In genomic region chr3:88502031-88502571, GRCm38 (mm10) we compare ENCODE assay signal across 8 mouse cellular contexts. TPM values are rescaled to one million over a fixed set of nuclear protein-coding genes. Genes with fewer than 3 reads are reported as not detected.
DNase-seq lines count a peak whose midpoint lies in the region; ATAC-seq and TF ChIP-seq lines count a peak whose summit lies in the region.

No protein-coding gene starts in this region.

- H3K36me3 ChIP-seq in liver, adult 2 months (ENCODE audit: control insufficient read depth, insufficient read depth, low read length) = no peaks in the 10 kb centered on the region
- H3K36me3 ChIP-seq in embryonic facial prominence, embryonic 13.5 days = peaks cover 28% of the 10 kb centered on the region
- H3K36me3 ChIP-seq in hindbrain, embryonic 12.5 days = no peaks in the 10 kb centered on the region
- peaks cover 20% of the 10 kb centered on the region for H3K36me3 ChIP-seq in limb, embryonic 15.5 days
- no peaks in the 10 kb centered on the region for H3K36me3 ChIP-seq in neural tube, embryonic 14.5 days (ENCODE audit: control insufficient read depth, insufficient read depth, low read length)

- no peak for ATAC-seq in embryonic facial prominence, embryonic 13.5 days (ENCODE audit: insufficient number of reproducible peaks, insufficient read depth, low FRiP score, low TSS enrichment, low read depth)
- no peak for ATAC-seq in hindbrain, embryonic 12.5 days (ENCODE audit: low FRiP score)
- ATAC-seq in limb, embryonic 15.5 days (ENCODE audit: insufficient number of reproducible peaks, low FRiP score, low TSS enrichment, low read depth) = no peak
- no peak for ATAC-seq in neural tube, embryonic 14.5 days (ENCODE audit: low read depth)
- ATAC-seq in megakaryocyte progenitor cell, adult 5-6 weeks (replicated peaks; ENCODE audit: poor library complexity) = no peak

- peak overlapping the region; percentile 75 for H3K4me3 ChIP-seq in liver, adult 2 months (ENCODE audit: insufficient read depth, low read depth, low read length)
- H3K4me3 ChIP-seq in embryonic facial prominence, embryonic 13.5 days = peak overlapping the region; percentile 96
- H3K4me3 ChIP-seq in hindbrain, embryonic 12.5 days = peak overlapping the region; percentile 65
- peak overlapping the region; percentile 82 for H3K4me3 ChIP-seq in limb, embryonic 15.5 days
- H3K4me3 ChIP-seq in neural tube, embryonic 14.5 days (ENCODE audit: low read depth, low read length) = peak overlapping the region; percentile 64

- no peak for TF ChIP-seq CTCF in liver, adult 2 months (IDR thresholded peaks at IDR 0.05; ENCODE audit: low read depth, low read length)

- peaks cover 3% of the 10 kb centered on the region; the same call in 1 of the 2 replicates for H3K79me2 ChIP-seq in liver, adult 2 months (ENCODE audit: control insufficient read depth, insufficient read depth, low read length)

- no peaks in the 10 kb centered on the region for H3K27me3 ChIP-seq in liver, adult 2 months (ENCODE audit: control insufficient read depth, insufficient read depth, low read length)
- H3K27me3 ChIP-seq in embryonic facial prominence, embryonic 13.5 days = no peaks in the 10 kb centered on the region
- peaks cover 36% of the 10 kb centered on the region for H3K27me3 ChIP-seq in hindbrain, embryonic 12.5 days
- no peaks in the 10 kb centered on the region for H3K27me3 ChIP-seq in limb, embryonic 15.5 days
- H3K27me3 ChIP-seq in neural tube, embryonic 14.5 days (ENCODE audit: control insufficient read depth, insufficient read depth, low read length) = 0 out of 2 replicates have a peak, but pooled peaks cover 2% of the 10 kb centered on the region

- H3K4me2 ChIP-seq in embryonic facial prominence, embryonic 13.5 days = peak overlapping the region; percentile 91
- H3K4me2 ChIP-seq in hindbrain, embryonic 12.5 days (replicated peaks) = peak overlapping the region; percentile 99
- H3K4me2 ChIP-seq in limb, embryonic 15.5 days = peak overlapping the region; percentile 69
- peak overlapping the region; percentile 89 for H3K4me2 ChIP-seq in neural tube, embryonic 14.5 days (ENCODE audit: low read depth, low read length)

- peak; percentile 51 for DNase-seq in liver, adult 2 months (ENCODE audit: extremely low read depth, low read depth, low spot score)
- DNase-seq in liver = no peak
- DNase-seq in gastrocnemius, adult 8-10 months (ENCODE audit: low spot score in 2 of 2) = no peak

- H3K4me1 ChIP-seq in liver, adult 2 months (ENCODE audit: control insufficient read depth, insufficient read depth, low read length) = peaks cover 33% of the 10 kb centered on the region
- peaks cover 65% of the 10 kb centered on the region for H3K4me1 ChIP-seq in embryonic facial prominence, embryonic 13.5 days
- H3K4me1 ChIP-seq in hindbrain, embryonic 12.5 days = peaks cover 28% of the 10 kb centered on the region
- H3K4me1 ChIP-seq in limb, embryonic 15.5 days = peaks cover 65% of the 10 kb centered on the region
- H3K4me1 ChIP-seq in neural tube, embryonic 14.5 days (ENCODE audit: control insufficient read depth, insufficient read depth, low read length) = peaks cover 6% of the 10 kb centered on the region; the same call in 1 of the 2 replicates

- H3K27ac ChIP-seq in liver, adult 2 months (replicated peaks; ENCODE audit: insufficient read depth, low read depth, low read length) = peak overlapping the region; percentile 76
- peak overlapping the region; percentile 99 for H3K27ac ChIP-seq in embryonic facial prominence, embryonic 13.5 days
- H3K27ac ChIP-seq in hindbrain, embryonic 12.5 days = no peak overlapping the region
- H3K27ac ChIP-seq in limb, embryonic 15.5 days = peak overlapping the region; percentile 98
- no peak overlapping the region; the same call in 1 of the 2 replicates for H3K27ac ChIP-seq in neural tube, embryonic 14.5 days (ENCODE audit: low read depth, low read length)

- 17% methylated on average over 11 of the region's 11 CpGs for WGBS in liver, adult 2 months
- 7% methylated on average over 11 of the region's 11 CpGs for WGBS in embryonic facial prominence, embryonic 13.5 days
- WGBS in hindbrain, embryonic 12.5 days = 16% methylated on average over 11 of the region's 11 CpGs
- 6% methylated on average over 11 of the region's 11 CpGs for WGBS in limb, embryonic 15.5 days
- 15% methylated on average over 11 of the region's 11 CpGs for WGBS in neural tube, embryonic 14.5 days

- H3K9ac ChIP-seq in liver, adult 2 months (ENCODE audit: low read depth, low read length) = peak overlapping the region; percentile 81
- H3K9ac ChIP-seq in embryonic facial prominence, embryonic 13.5 days = peak overlapping the region; percentile 97
- H3K9ac ChIP-seq in hindbrain, embryonic 12.5 days = peak overlapping the region; percentile 78; the same call in 1 of the 2 replicates
- peak overlapping the region; percentile 80 for H3K9ac ChIP-seq in limb, embryonic 15.5 days
- H3K9ac ChIP-seq in neural tube, embryonic 14.5 days (replicated peaks; ENCODE audit: low read depth, low read length) = peak overlapping the region; percentile 74

- H3K9me3 ChIP-seq in embryonic facial prominence, embryonic 13.5 days = no peaks in the 10 kb centered on the region
- no peaks in the 10 kb centered on the region for H3K9me3 ChIP-seq in hindbrain, embryonic 12.5 days (replicated peaks)
- H3K9me3 ChIP-seq in limb, embryonic 15.5 days = no peaks in the 10 kb centered on the region
- H3K9me3 ChIP-seq in neural tube, embryonic 14.5 days (ENCODE audit: control insufficient read depth, low read length) = no peaks in the 10 kb centered on the region

- TF ChIP-seq POLR2A in liver, adult 2 months (IDR thresholded peaks at IDR 0.05; ENCODE audit: extremely low read depth, insufficient read depth, low read length) = no peak

RNA-seq across cellular contexts. Expression of gene Lmna, which starts 7.7 kb away (rescaled TPM):
- total RNA-seq in liver, adult 2 months (2014; rRNA removed) = 28.2 and 38.5 TPM in 2 replicates
- polyA plus RNA-seq in liver, adult 2 months (2012; rRNA removed) = 41.0 and 44.7 TPM in 2 replicates
- 311 and 321 TPM in 2 replicates for polyA plus RNA-seq in embryonic facial prominence, embryonic 13.5 days (2015; fragmentation: Nextera tagmentation; extraction: Ambion mirVana)
- polyA plus RNA-seq in hindbrain, embryonic 12.5 days (2016; fragmentation: Nextera tagmentation; extraction: Ambion mirVana) = 48.9 and 61.6 TPM in 2 replicates
- 635 and 751 TPM in 2 replicates for polyA plus RNA-seq in limb, embryonic 15.5 days (2015; fragmentation: Nextera tagmentation; extraction: Ambion mirVana)
- 41.0 and 41.4 TPM in 2 replicates for polyA plus RNA-seq in neural tube, embryonic 14.5 days (2014; fragmentation: Nextera tagmentation; extraction: Ambion mirVana)
- total RNA-seq in gastrocnemius, adult 8-10 months (2022) = 10 to 100 TPM; 59.0 to 76.0 (median 67.8) TPM
- 2.3 and 2.6 TPM in 2 replicates for total RNA-seq in megakaryocyte progenitor cell, adult 5-6 weeks (2015)
- total RNA-seq in megakaryocyte progenitor cell, adult 5-6 weeks (2017) = 5.8 and 9.8 TPM in 2 replicates

RNA-seq across cellular contexts. Expression of gene Mex3a, which starts 30.1 kb away (rescaled TPM):
- under 0.01 TPM in 2 replicates for total RNA-seq in liver, adult 2 months (2014; rRNA removed)
- polyA plus RNA-seq in liver, adult 2 months (2012; rRNA removed) = 0.02 and 0.04 TPM in 2 replicates
- 32.2 and 33.4 TPM in 2 replicates for polyA plus RNA-seq in embryonic facial prominence, embryonic 13.5 days (2015; fragmentation: Nextera tagmentation; extraction: Ambion mirVana)
- 44.2 and 44.5 TPM in 2 replicates for polyA plus RNA-seq in hindbrain, embryonic 12.5 days (2016; fragmentation: Nextera tagmentation; extraction: Ambion mirVana)
- 17.6 and 21.0 TPM in 2 replicates for polyA plus RNA-seq in limb, embryonic 15.5 days (2015; fragmentation: Nextera tagmentation; extraction: Ambion mirVana)
- 34.0 and 35.3 TPM in 2 replicates for polyA plus RNA-seq in neural tube, embryonic 14.5 days (2014; fragmentation: Nextera tagmentation; extraction: Ambion mirVana)
- total RNA-seq in gastrocnemius, adult 8-10 months (2022) = under 1 TPM; 0.07 to 0.31 (median 0.15) TPM
- total RNA-seq in megakaryocyte progenitor cell, adult 5-6 weeks (2015) = 3.8 and 3.9 TPM in 2 replicates
- total RNA-seq in megakaryocyte progenitor cell, adult 5-6 weeks (2017) = 1.7 and 2.8 TPM in 2 replicates

RNA-seq across cellular contexts. Expression of gene Sema4a, which starts 41.1 kb away (rescaled TPM):
- 23.4 and 37.9 TPM in 2 replicates for total RNA-seq in liver, adult 2 months (2014; rRNA removed)
- 109 and 117 TPM in 2 replicates for polyA plus RNA-seq in liver, adult 2 months (2012; rRNA removed)
- polyA plus RNA-seq in embryonic facial prominence, embryonic 13.5 days (2015; fragmentation: Nextera tagmentation; extraction: Ambion mirVana) = 10.3 and 13.3 TPM in 2 replicates
- polyA plus RNA-seq in hindbrain, embryonic 12.5 days (2016; fragmentation: Nextera tagmentation; extraction: Ambion mirVana) = 17.1 and 18.4 TPM in 2 replicates
- 23.1 and 24.5 TPM in 2 replicates for polyA plus RNA-seq in limb, embryonic 15.5 days (2015; fragmentation: Nextera tagmentation; extraction: Ambion mirVana)
- polyA plus RNA-seq in neural tube, embryonic 14.5 days (2014; fragmentation: Nextera tagmentation; extraction: Ambion mirVana) = 20.8 and 21.5 TPM in 2 replicates
- 1 to 10 TPM in 2 of 4 experiments, under 1 TPM in 2; 0.48 to 1.2 (median 1.00) TPM for total RNA-seq in gastrocnemius, adult 8-10 months (2022)
- 32.7 and 43.1 TPM in 2 replicates for total RNA-seq in megakaryocyte progenitor cell, adult 5-6 weeks (2015)
- 25.9 and 39.4 TPM in 2 replicates for total RNA-seq in megakaryocyte progenitor cell, adult 5-6 weeks (2017)

RNA-seq across cellular contexts. Expression of gene Rab25, which starts 46.0 kb away (rescaled TPM):
- total RNA-seq in liver, adult 2 months (2014; rRNA removed) = 0.18 and 0.20 TPM in 2 replicates
- 0.32 and 0.46 TPM in 2 replicates for polyA plus RNA-seq in liver, adult 2 months (2012; rRNA removed)
- 18.6 and 19.5 TPM in 2 replicates for polyA plus RNA-seq in embryonic facial prominence, embryonic 13.5 days (2015; fragmentation: Nextera tagmentation; extraction: Ambion mirVana)
- 1.5 and 2.4 TPM in 2 replicates for polyA plus RNA-seq in hindbrain, embryonic 12.5 days (2016; fragmentation: Nextera tagmentation; extraction: Ambion mirVana)
- 144 and 148 TPM in 2 replicates for polyA plus RNA-seq in limb, embryonic 15.5 days (2015; fragmentation: Nextera tagmentation; extraction: Ambion mirVana)
- polyA plus RNA-seq in neural tube, embryonic 14.5 days (2014; fragmentation: Nextera tagmentation; extraction: Ambion mirVana) = not detected in 2 replicates
- total RNA-seq in gastrocnemius, adult 8-10 months (2022) = not detected
- 0.17 TPM in 1 of 2 replicates, not detected in the other for total RNA-seq in megakaryocyte progenitor cell, adult 5-6 weeks (2015)
- 0.37 TPM in 1 of 2 replicates, not detected in the other for total RNA-seq in megakaryocyte progenitor cell, adult 5-6 weeks (2017)

RNA-seq across cellular contexts. Expression of gene Lamtor2, which starts 50.8 kb away (rescaled TPM):
- total RNA-seq in liver, adult 2 months (2014; rRNA removed) = 104 and 125 TPM in 2 replicates
- polyA plus RNA-seq in liver, adult 2 months (2012; rRNA removed) = 201 and 204 TPM in 2 replicates
- polyA plus RNA-seq in embryonic facial prominence, embryonic 13.5 days (2015; fragmentation: Nextera tagmentation; extraction: Ambion mirVana) = 164 and 169 TPM in 2 replicates
- 124 and 140 TPM in 2 replicates for polyA plus RNA-seq in hindbrain, embryonic 12.5 days (2016; fragmentation: Nextera tagmentation; extraction: Ambion mirVana)
- 194 and 207 TPM in 2 replicates for polyA plus RNA-seq in limb, embryonic 15.5 days (2015; fragmentation: Nextera tagmentation; extraction: Ambion mirVana)
- polyA plus RNA-seq in neural tube, embryonic 14.5 days (2014; fragmentation: Nextera tagmentation; extraction: Ambion mirVana) = 97.0 and 106 TPM in 2 replicates
- total RNA-seq in gastrocnemius, adult 8-10 months (2022) = 10 to 100 TPM; 83.0 to 95.4 (median 86.1) TPM
- 42.4 and 46.4 TPM in 2 replicates for total RNA-seq in megakaryocyte progenitor cell, adult 5-6 weeks (2015)
- 93.9 and 115 TPM in 2 replicates for total RNA-seq in megakaryocyte progenitor cell, adult 5-6 weeks (2017)

Comparison
In these comparisons a context has a peak if more than half of its experiments do, and no peak if none do; other contexts are left out.
1. H3K27ac ChIP-seq: peak in liver, adult 2 months (single experiment), embryonic facial prominence, embryonic 13.5 days (single experiment) and limb, embryonic 15.5 days (single experiment); none in hindbrain, embryonic 12.5 days (single experiment) and neural tube, embryonic 14.5 days (single experiment).
2. RNA of gene Mex3a, which starts 30.1 kb away (polyA plus RNA-seq): 44.2 to 44.5 TPM in hindbrain, embryonic 12.5 days, 34.0 to 35.3 TPM in neural tube, embryonic 14.5 days, 32.2 to 33.4 TPM in embryonic facial prominence, embryonic 13.5 days and 17.6 to 21.0 TPM in limb, embryonic 15.5 days; 0.02 to 0.04 TPM in liver, adult 2 months; every median in the first group is over 10 times any median in the second.
3. Peak in every context shown above with its lines, with median percentiles within 50 percentile points of each other: H3K4me3 ChIP-seq, H3K9ac ChIP-seq and H3K4me2 ChIP-seq.